Mouse (Mus musculus) embryo, embryonic 10 days (tissue): Measurements from ENCODE around the gene Prkar1b.

Source experiments
- DNase-seq: peaks from one replicate; pipeline ENCODE4 v3.0.0-alpha.2; 2015; ENCODE audit warnings: low spot score

The Prkar1b gene

GRCm38 (mm10) chr5:139145726-139146125 is 4.1 kb downstream of the Prkar1b start:
- no peak for DNase-seq

- no peak for DNase-seq
Observed at GRCm38 (mm10) chr5:139143890-139144289, 5.9 kb downstream of the Prkar1b start.

GRCm38 (mm10) chr5:139141326-139141725 is 8.5 kb downstream of the Prkar1b start:
- no peak for DNase-seq

GRCm38 (mm10) chr5:139140589-139140988 is 9.2 kb downstream of the Prkar1b start:
- no peak for DNase-seq

GRCm38 (mm10) chr5:139138926-139139472 is 10.8 kb downstream of the Prkar1b start:
- no peak for DNase-seq

GRCm38 (mm10) chr5:139138261-139138925 is 11.4 kb downstream of the Prkar1b start:
- no peak for DNase-seq

GRCm38 (mm10) chr5:139137176-139137575 is 12.6 kb downstream of the Prkar1b start:
- no peak for DNase-seq

- DNase-seq, result no peak
Observed at GRCm38 (mm10) chr5:139136341-139136740, 13.5 kb downstream of the Prkar1b start.

GRCm38 (mm10) chr5:139134501-139134900 is 15.3 kb downstream of the Prkar1b start:
- no peak for DNase-seq

- no peak for DNase-seq
Observed at GRCm38 (mm10) chr5:139130351-139130750, 19.4 kb downstream of the Prkar1b start.

- DNase-seq, result peak; percentile 18
Observed at GRCm38 (mm10) chr5:139129572-139130151, 20.1 kb downstream of the Prkar1b start.

- DNase-seq, result no peak
Observed at GRCm38 (mm10) chr5:139129078-139129477, 20.7 kb downstream of the Prkar1b start.

GRCm38 (mm10) chr5:139128476-139129065 is 21.2 kb downstream of the Prkar1b start:
- no peak for DNase-seq

GRCm38 (mm10) chr5:139125717-139126116 is 24.1 kb downstream of the Prkar1b start:
- no peak for DNase-seq

- DNase-seq, result no peak
Observed at GRCm38 (mm10) chr5:139118961-139119276, 30.9 kb downstream of the Prkar1b start.

GRCm38 (mm10) chr5:139118139-139118960 is 31.5 kb downstream of the Prkar1b start:
- no peak for DNase-seq

GRCm38 (mm10) chr5:139115507-139115906 is 34.3 kb downstream of the Prkar1b start:
- no peak for DNase-seq

- DNase-seq, result no peak
Observed at GRCm38 (mm10) chr5:139114876-139115275, 34.9 kb downstream of the Prkar1b start.

- no peak for DNase-seq
Observed at GRCm38 (mm10) chr5:139112418-139112817, 37.4 kb downstream of the Prkar1b start.

GRCm38 (mm10) chr5:139111991-139112390 is 37.8 kb downstream of the Prkar1b start:
- DNase-seq, result no peak

GRCm38 (mm10) chr5:139110140-139110855 is 39.5 kb downstream of the Prkar1b start:
- DNase-seq, result no peak

GRCm38 (mm10) chr5:139107815-139108214 is 42.0 kb downstream of the Prkar1b start:
- peak; percentile 18 for DNase-seq
